Comparison of ENCODE assay signal across 9 mouse cellular contexts in genomic region chr9:41937967-41938348, GRCm38 (mm10).
DNase-seq lines count a peak whose midpoint lies in the region; ATAC-seq and TF ChIP-seq lines count a peak whose summit lies in the region.
"Had no signal": no experiment of that assay in that cellular context is flagged by ENCODE, and none has a peak within 500 bp of the region (broad histone marks: within the 10 kb centered on the region; RNA-seq: fewer than 3 reads in every experiment).

No protein-coding gene starts in this region.

- 10% methylated on average over 3 of the region's 3 CpGs for WGBS in forebrain, embryonic 14.5 days
- WGBS in intestine, embryonic 16.5 days, result 24% methylated on average over 3 of the region's 3 CpGs

- peak overlapping the region; percentile 36; the same call in 1 of the 2 replicates for H3K27ac ChIP-seq in layer of hippocampus, adult 2 months
- peak overlapping the region; percentile 89 for H3K27ac ChIP-seq in forebrain, embryonic 14.5 days (ENCODE audit: low read depth, low read length)
- H3K27ac ChIP-seq in intestine, embryonic 16.5 days (ENCODE audit: low read length), result peak overlapping the region; percentile 52

- ATAC-seq in forebrain, embryonic 14.5 days, result 0 out of 2 replicates have a peak, but pooled peaks have one; percentile 0
- ATAC-seq in intestine, embryonic 16.5 days, result no peak

- DNase-seq in layer of hippocampus, adult 2 months (ENCODE audit: low spot score in 2 of 2), result no peak
- no peak for DNase-seq in layer of hippocampus, postnatal 14 days (ENCODE audit: low spot score in 2 of 2)
- DNase-seq in forebrain, embryonic 14.5 days (ENCODE audit: low spot score), result peak; percentile 78
- peak; percentile 26 for DNase-seq in lung, postnatal 25 days (ENCODE audit: low spot score)
- DNase-seq in layer of hippocampus, postnatal 25 days (ENCODE audit: extremely low spot score in 1 of 2, low spot score in 1 of 2), result no peak
- no peak for DNase-seq in c-Kit-positive CD71-positive TER-119-positive erythroid progenitor cells, embryonic 14.5 days (ENCODE audit: low spot score)
- no peak for DNase-seq in natural killer cell, adult 2 months (ENCODE audit: low spot score in 2 of 2)

- peak overlapping the region; percentile 42; the same call in 1 of the 2 replicates for H3K9ac ChIP-seq in forebrain, embryonic 14.5 days (ENCODE audit: low read length)
- no peak overlapping the region for H3K9ac ChIP-seq in intestine, embryonic 16.5 days (ENCODE audit: low read depth, low read length)

- H3K27me3 ChIP-seq in forebrain, embryonic 14.5 days (replicated peaks; ENCODE audit: control insufficient read depth, insufficient read depth, low read length), result no peaks in the 10 kb centered on the region
- H3K27me3 ChIP-seq in intestine, embryonic 16.5 days (replicated peaks; ENCODE audit: control insufficient read depth, insufficient read depth, low read length), result 0 out of 2 replicates have a peak, but pooled peaks cover 3% of the 10 kb centered on the region
- H3K27me3 ChIP-seq: CH12.LX had no signal

- H3K4me3 ChIP-seq in layer of hippocampus, adult 2 months, result no peak overlapping the region
- H3K4me3 ChIP-seq in forebrain, embryonic 14.5 days (ENCODE audit: low read depth, low read length), result no peak overlapping the region
- H3K4me3 ChIP-seq in intestine, embryonic 16.5 days (ENCODE audit: low read length), result no peak overlapping the region

- TF ChIP-seq CTCF in layer of hippocampus, adult 2 months (conservative IDR thresholded peaks at IDR 0.05), result no peak

- H3K4me1 ChIP-seq in forebrain, embryonic 14.5 days (ENCODE audit: control insufficient read depth, insufficient read depth, low read length), result peaks cover 54% of the 10 kb centered on the region
- peaks cover 26% of the 10 kb centered on the region for H3K4me1 ChIP-seq in intestine, embryonic 16.5 days (ENCODE audit: control insufficient read depth, insufficient read depth, low read length)

- H3K4me2 ChIP-seq in forebrain, embryonic 14.5 days (ENCODE audit: low read length), result no peak overlapping the region
- no peak overlapping the region for H3K4me2 ChIP-seq in intestine, embryonic 16.5 days (ENCODE audit: low read depth, low read length)

- H3K36me3 ChIP-seq in forebrain, embryonic 14.5 days (ENCODE audit: control insufficient read depth, insufficient read depth, low read length), result no peaks in the 10 kb centered on the region
- no peaks in the 10 kb centered on the region for H3K36me3 ChIP-seq in intestine, embryonic 16.5 days (ENCODE audit: control insufficient read depth, insufficient read depth, low read length)

- no peaks in the 10 kb centered on the region for H3K9me3 ChIP-seq in forebrain, embryonic 14.5 days (replicated peaks; ENCODE audit: control insufficient read depth, low read length)
- H3K9me3 ChIP-seq in intestine, embryonic 16.5 days (ENCODE audit: control insufficient read depth, low read length), result no peaks in the 10 kb centered on the region

Comparison
In these comparisons a context has a peak if more than half of its experiments do, and no peak if none do; other contexts are left out.
1. DNase-seq: peak in forebrain, embryonic 14.5 days (single experiment) and lung, postnatal 25 days (single experiment); none in layer of hippocampus, adult 2 months (0 of 2), layer of hippocampus, postnatal 14 days (0 of 2), layer of hippocampus, postnatal 25 days (0 of 2), c-Kit-positive CD71-positive TER-119-positive erythroid progenitor cells, embryonic 14.5 days (single experiment) and natural killer cell, adult 2 months (0 of 2).
2. H3K27ac ChIP-seq: peak in every context shown above with its lines; median percentile 89 in forebrain, embryonic 14.5 days; 52 in intestine, embryonic 16.5 days; 36 in layer of hippocampus, adult 2 months.